Mouse (Mus musculus): Measurements from ENCODE around the gene Pcp4l1. TPM values are rescaled to one million over a fixed set of nuclear protein-coding genes. Genes with fewer than 3 reads are reported as not detected.

The Pcp4l1 gene
- polyA plus RNA-seq, 1 experiment from 2014 or later: 9.2 TPM

Other genes with a start within 250 kb of the Pcp4l1 start
- gene Fcgr2b, start 219.7 kb downstream of the Pcp4l1 start, polyA plus RNA-seq (2016; fragmentation: Nextera tagmentation; extraction: Ambion mirVana): 0.32 and 0.38 TPM in 2 replicates
- 0.13 TPM in 1 of 2 replicates, not detected in the other for gene Fcgr4, start 177.3 kb downstream of the Pcp4l1 start, polyA plus RNA-seq (2016; fragmentation: Nextera tagmentation; extraction: Ambion mirVana)
- 6.0 and 6.5 TPM in 2 replicates for gene Fcgr3, start 131.3 kb downstream of the Pcp4l1 start, polyA plus RNA-seq (2016; fragmentation: Nextera tagmentation; extraction: Ambion mirVana)
- gene Cfap126, start 82.3 kb downstream of the Pcp4l1 start, polyA plus RNA-seq (2016; fragmentation: Nextera tagmentation; extraction: Ambion mirVana): 1.4 and 1.8 TPM in 2 replicates
- gene Sdhc, start 45.7 kb downstream of the Pcp4l1 start, polyA plus RNA-seq (2016; fragmentation: Nextera tagmentation; extraction: Ambion mirVana): 210 and 216 TPM in 2 replicates
- 4.5 and 4.7 TPM in 2 replicates for gene Mpz, start 45.6 kb downstream of the Pcp4l1 start, polyA plus RNA-seq (2016; fragmentation: Nextera tagmentation; extraction: Ambion mirVana)
- gene Nr1i3, start 17.7 kb upstream of the Pcp4l1 start, polyA plus RNA-seq (2016; fragmentation: Nextera tagmentation; extraction: Ambion mirVana): 0.08 and 0.26 TPM in 2 replicates
- gene Tomm40l, start 26.2 kb upstream of the Pcp4l1 start, polyA plus RNA-seq (2016; fragmentation: Nextera tagmentation; extraction: Ambion mirVana): 31.9 and 33.9 TPM in 2 replicates
- 3.5 and 3.7 TPM in 2 replicates for gene Apoa2, start 28.8 kb upstream of the Pcp4l1 start, polyA plus RNA-seq (2016; fragmentation: Nextera tagmentation; extraction: Ambion mirVana)
- 23.3 and 23.6 TPM in 2 replicates for gene Fcer1g, start 38.1 kb upstream of the Pcp4l1 start, polyA plus RNA-seq (2016; fragmentation: Nextera tagmentation; extraction: Ambion mirVana)
- 18.2 and 18.6 TPM in 2 replicates for gene Adamts4, start 54.2 kb upstream of the Pcp4l1 start, polyA plus RNA-seq (2016; fragmentation: Nextera tagmentation; extraction: Ambion mirVana)
- 236 and 243 TPM in 2 replicates for gene Ndufs2, start 55.1 kb upstream of the Pcp4l1 start, polyA plus RNA-seq (2016; fragmentation: Nextera tagmentation; extraction: Ambion mirVana)
- gene B4galt3, start 74.1 kb upstream of the Pcp4l1 start, polyA plus RNA-seq (2016; fragmentation: Nextera tagmentation; extraction: Ambion mirVana): 86.0 and 89.3 TPM in 2 replicates
- gene Ppox, start 84.9 kb upstream of the Pcp4l1 start, polyA plus RNA-seq (2016; fragmentation: Nextera tagmentation; extraction: Ambion mirVana): 75.4 and 79.1 TPM in 2 replicates
- 135 and 139 TPM in 2 replicates for gene Usp21, start 91.7 kb upstream of the Pcp4l1 start, polyA plus RNA-seq (2016; fragmentation: Nextera tagmentation; extraction: Ambion mirVana)
- 102 and 105 TPM in 2 replicates for gene Ufc1, start 98.8 kb upstream of the Pcp4l1 start, polyA plus RNA-seq (2016; fragmentation: Nextera tagmentation; extraction: Ambion mirVana)
- gene Dedd, start 132.9 kb upstream of the Pcp4l1 start, polyA plus RNA-seq (2016; fragmentation: Nextera tagmentation; extraction: Ambion mirVana): 54.5 and 61.8 TPM in 2 replicates
- gene Nit1, start 149.4 kb upstream of the Pcp4l1 start, polyA plus RNA-seq (2016; fragmentation: Nextera tagmentation; extraction: Ambion mirVana): 43.6 and 44.8 TPM in 2 replicates
- gene Pfdn2, start 149.4 kb upstream of the Pcp4l1 start, polyA plus RNA-seq (2016; fragmentation: Nextera tagmentation; extraction: Ambion mirVana): 118 and 127 TPM in 2 replicates
- 1.0 and 1.8 TPM in 2 replicates for gene Klhdc9, start 164.5 kb upstream of the Pcp4l1 start, polyA plus RNA-seq (2016; fragmentation: Nextera tagmentation; extraction: Ambion mirVana)
- gene Nectin4, start 173.8 kb upstream of the Pcp4l1 start, polyA plus RNA-seq (2016; fragmentation: Nextera tagmentation; extraction: Ambion mirVana): 7.5 and 8.7 TPM in 2 replicates
- 0.97 and 1.1 TPM in 2 replicates for gene Arhgap30, start 192.7 kb upstream of the Pcp4l1 start, polyA plus RNA-seq (2016; fragmentation: Nextera tagmentation; extraction: Ambion mirVana)
- 119 and 125 TPM in 2 replicates for gene Usf1, start 215.0 kb upstream of the Pcp4l1 start, polyA plus RNA-seq (2016; fragmentation: Nextera tagmentation; extraction: Ambion mirVana)
- gene Tstd1, start 222.6 kb upstream of the Pcp4l1 start, polyA plus RNA-seq (2016; fragmentation: Nextera tagmentation; extraction: Ambion mirVana): 5.8 and 7.6 TPM in 2 replicates
- 31.8 and 35.2 TPM in 2 replicates for gene F11r, start 241.3 kb upstream of the Pcp4l1 start, polyA plus RNA-seq (2016; fragmentation: Nextera tagmentation; extraction: Ambion mirVana)

Data from embryonic facial prominence, embryonic 12.5 days (tissue).